Mouse (Mus musculus) urinary bladder, postnatal 25 days (tissue): ENCODE results near the gene Cox7c.
"Not testable (repeated sequence)": the region's sequence is repeated elsewhere in the genome, so short reads cannot be mapped to it uniquely, and the experiment has no call there.

ENCODE experiments used
- DNase-seq: peaks from one replicate; pipeline ENCODE4 v3.0.0; 2022; ENCODE audit warnings: low spot score

Cox7c gene

DNA sequence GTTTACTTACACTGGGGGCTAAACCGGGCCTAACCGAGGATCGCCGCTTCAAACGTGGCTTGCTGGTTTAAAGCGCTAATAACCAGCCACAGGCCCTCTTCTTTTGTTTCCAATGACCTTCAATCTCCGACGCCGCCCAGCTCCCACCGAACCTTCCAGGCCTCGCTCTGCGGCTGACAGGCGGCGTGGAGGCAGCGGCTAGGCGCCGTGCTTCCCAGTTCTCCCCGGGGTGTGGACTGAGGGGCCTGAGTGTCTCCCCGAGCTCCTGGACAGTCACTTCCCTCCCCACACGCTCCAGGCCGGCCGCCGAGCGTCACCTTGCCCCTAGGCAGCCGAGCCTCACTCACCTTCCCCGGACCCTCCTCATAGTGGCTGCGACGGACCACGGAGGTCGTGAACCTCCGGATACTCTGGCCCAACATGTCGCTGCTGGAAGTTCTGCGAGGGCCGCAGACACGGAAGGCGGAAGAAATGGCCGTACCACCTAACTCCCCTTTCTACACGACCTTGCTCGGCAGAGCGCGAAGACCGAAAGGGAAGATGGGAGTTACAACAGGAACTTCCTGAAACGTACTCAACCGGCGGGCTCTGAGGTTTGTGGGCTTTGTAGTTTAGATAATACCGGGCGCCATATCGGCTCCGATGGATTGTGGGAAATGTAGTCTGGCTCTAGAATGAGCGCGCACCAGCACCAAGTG, at the start of gene Cox7c:
Gene Cox7c, minus strand, starts transcription at position 651 of the 698 bp plus-strand sequence.
- peak; percentile 60 for DNase-seq

DNA sequence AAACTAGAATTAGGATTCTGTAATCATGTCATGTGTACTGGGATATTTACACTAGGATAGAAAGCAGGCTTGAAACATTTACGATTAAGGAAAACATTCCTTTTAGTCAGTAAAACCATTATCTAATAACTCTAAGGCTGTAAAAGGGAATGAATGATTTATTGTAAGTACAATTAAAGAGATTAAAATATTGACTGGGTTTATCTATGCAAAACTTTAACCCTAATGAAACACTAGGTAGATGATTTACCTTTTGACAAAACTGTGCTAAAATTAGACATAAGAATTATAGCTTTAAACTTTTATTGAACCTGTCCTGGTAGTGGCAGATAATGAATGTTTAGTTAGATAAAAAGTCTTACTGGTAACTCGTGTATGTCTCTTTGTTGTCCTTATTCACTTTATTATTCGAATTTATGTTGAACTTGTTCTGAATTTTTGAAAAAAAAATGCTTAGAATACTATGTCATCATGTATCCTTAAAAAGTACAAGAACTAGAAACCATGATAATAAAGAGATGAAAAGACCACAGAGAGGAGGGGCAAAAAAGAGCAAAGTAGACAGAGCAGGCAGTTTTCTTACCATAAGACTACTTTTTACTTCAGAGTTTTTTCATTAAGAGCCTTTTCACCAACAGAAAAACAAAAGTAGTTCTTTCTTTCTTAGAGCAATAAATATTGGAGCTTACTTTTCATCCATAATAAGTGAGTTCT, 21.5 kb upstream of the Cox7c start:
- no peak for DNase-seq

DNA sequence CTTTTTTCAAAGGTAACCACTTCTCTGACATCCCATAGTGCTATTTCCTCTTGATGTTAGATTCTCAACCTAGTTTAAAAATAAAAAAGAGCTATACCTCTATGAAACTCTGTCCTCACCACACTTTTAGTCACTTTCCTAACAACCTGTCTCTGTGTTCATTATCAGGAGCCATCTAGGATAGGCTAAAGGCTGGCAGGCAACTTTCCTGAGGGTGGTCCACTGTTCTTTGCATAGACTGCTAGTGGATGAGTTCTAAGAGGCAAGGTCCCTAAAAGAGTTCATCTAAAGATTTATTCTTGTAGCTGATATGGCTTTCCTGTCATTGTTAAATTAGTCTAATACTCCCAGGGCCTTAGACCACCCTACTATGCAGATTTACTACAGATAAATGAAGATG, 20.8 kb upstream of the Cox7c start:
- no peak for DNase-seq

DNA sequence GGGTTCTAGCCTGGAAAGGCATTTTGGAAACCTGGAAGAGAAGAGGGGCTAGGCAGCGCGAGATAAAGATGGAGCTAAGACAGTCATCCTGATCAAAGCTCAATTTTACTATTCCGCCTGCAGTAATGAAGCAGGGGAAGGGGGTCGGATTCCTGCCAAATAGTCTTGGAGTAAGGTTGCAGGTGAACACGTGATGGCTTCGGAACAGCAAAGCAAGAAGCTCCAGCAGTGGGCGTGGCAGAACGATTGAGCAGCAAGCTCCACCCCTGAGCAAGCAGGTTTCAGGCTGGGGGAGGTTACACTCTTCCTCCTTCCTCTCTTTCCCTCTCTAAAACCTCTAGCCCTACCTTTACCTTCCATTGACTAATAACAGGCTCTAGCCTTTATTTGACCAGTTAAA, 7.4 kb upstream of the Cox7c start:
- not testable (repeated sequence) for DNase-seq

DNA sequence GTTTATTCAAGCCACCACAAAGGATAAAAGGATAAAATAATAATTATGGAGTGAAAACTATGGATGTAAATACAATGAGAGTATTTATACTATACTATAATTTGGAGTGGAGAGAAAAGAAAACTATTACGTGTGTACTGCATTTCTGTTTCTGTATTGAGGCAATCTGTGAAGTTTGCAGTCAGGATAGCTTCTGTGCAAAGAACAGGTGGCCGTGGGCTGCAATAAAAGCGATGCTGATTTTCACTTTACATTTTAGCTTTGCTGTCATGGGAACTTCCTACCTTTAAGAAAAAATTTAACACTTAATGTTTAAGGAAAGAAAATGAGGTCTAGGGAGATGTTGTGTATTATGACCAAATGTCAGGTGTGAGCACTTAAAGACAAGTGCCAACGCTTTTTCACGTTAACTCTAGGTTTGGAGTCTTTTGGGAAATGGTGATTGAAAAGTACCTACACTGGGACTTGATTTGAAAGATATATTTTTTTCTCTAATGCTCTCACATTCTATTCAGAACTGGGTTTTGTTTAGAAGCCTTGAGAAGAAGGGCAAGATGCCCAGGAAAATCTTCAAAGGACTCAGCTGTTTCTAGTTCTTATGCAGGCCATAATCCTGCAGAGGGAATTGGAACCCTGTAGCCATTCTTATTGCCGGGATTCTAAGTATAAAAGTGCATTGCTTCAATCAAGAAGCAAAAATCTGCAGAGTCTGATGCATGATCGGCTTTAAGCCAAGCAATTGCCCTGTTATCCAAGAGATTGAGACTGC, 41.6 kb downstream of the Cox7c start:
- no peak for DNase-seq
